Mouse (Mus musculus) forebrain, embryonic 13.5 days (tissue): ENCODE results near the gene Ap4e1. TPM values are rescaled to one million over a fixed set of nuclear protein-coding genes. Genes with fewer than 3 reads are reported as not detected.
"Not testable (repeated sequence)": the region's sequence is repeated elsewhere in the genome, so short reads cannot be mapped to it uniquely, and the experiment has no call there.

Experiments used
- ATAC-seq: fragments of 200-750 bp; cut with Nextera tagmentation; 2 replicates; pipeline ENCODE4 v1.8.0; 2017
- H3K27ac ChIP-seq: fragments of 300-500 bp; sonication (generic); 2 replicates; pipeline ENCODE4 v1.5.1; 2015; ENCODE audit warnings: inconsistent platforms, mild to moderate bottlenecking, moderate library complexity
- H3K27me3 ChIP-seq: fragments of 300-500 bp; sonication (generic); 2 replicates; pipeline ENCODE4 v1.6.1; 2015; ENCODE audit warnings: mild to moderate bottlenecking, inconsistent platforms
- H3K36me3 ChIP-seq: fragments of 300-500 bp; sonication (generic); 2 replicates; pipeline ENCODE4 v1.6.1; 2015; ENCODE audit warnings: mild to moderate bottlenecking, inconsistent platforms; ENCODE audit not compliant: poor library complexity, severe bottlenecking
- H3K4me1 ChIP-seq: fragments of 300-500 bp; sonication (generic); 2 replicates; pipeline ENCODE4 v1.6.1; 2015; ENCODE audit warnings: inconsistent platforms
- H3K4me2 ChIP-seq: fragments of 300-500 bp; sonication (generic); 2 replicates; pipeline ENCODE4 v1.6.1; 2015; ENCODE audit warnings: inconsistent platforms, mild to moderate bottlenecking, moderate library complexity
- H3K4me3 ChIP-seq: fragments of 300-500 bp; sonication (generic); 2 replicates; pipeline ENCODE4 v1.5.1; 2015; ENCODE audit warnings: mild to moderate bottlenecking, inconsistent platforms
- H3K9ac ChIP-seq: fragments of 300-500 bp; sonication (generic); 2 replicates; pipeline ENCODE4 v1.6.1; 2015; ENCODE audit warnings: mild to moderate bottlenecking, inconsistent platforms
- H3K9me3 ChIP-seq: fragments of 300-500 bp; sonication (generic); replicated peaks from 2 replicates; pipeline ENCODE4 v1.6.1; 2016; ENCODE audit warnings: inconsistent platforms
- WGBS: fragments of 180-500 bp; shearing (Covaris S2); methylation state at CpG from one replicate; pipeline ENCODE4 v1.1.7; 2015; 5-methylcytosine and 5-hydroxymethylcytosine counted together
- polyA plus RNA-seq: library from polyadenylated mRNA; unstranded; fragments of >200 nt; fragmentation: Nextera tagmentation; extraction: Ambion mirVana; gene quantifications from 2 replicates; pipeline ENCODE4 v1.2.1, GENCODE M21; 2015

The Ap4e1 gene
- polyA plus RNA-seq, 1 experiment from 2014 or later, result 10.7 TPM

- WGBS, result 43% methylated on average over 12 of the region's 12 CpGs
- Histone ChIP-seq H3K27me3 (no peaks in the 10 kb centered on the region), H3K9ac (no peak overlapping the region), H3K4me3 (no peak overlapping the region), H3K4me1 (peaks cover 15% of the 10 kb centered on the region), H3K9me3 (no peaks in the 10 kb centered on the region), H3K4me2 (0 out of 2 replicates have a peak overlapping the region, but pooled peaks have one; percentile 11), H3K27ac (no peak overlapping the region), H3K36me3 (peaks cover 5% of the 10 kb centered on the region)
- ATAC-seq, result no peak
These were observed 1.7 kb upstream of the Ap4e1 start for GRCm38 (mm10) chr2:127006634-127007370.

- H3K27me3 ChIP-seq, result no peaks in the 10 kb centered on the region
- H3K9me3 ChIP-seq, result no peaks in the 10 kb centered on the region
- H3K36me3 ChIP-seq, result peaks cover 12% of the 10 kb centered on the region
- no peak overlapping the region for H3K4me3 ChIP-seq
- H3K4me1 ChIP-seq, result peaks cover 15% of the 10 kb centered on the region
- H3K4me2 ChIP-seq, result no peak overlapping the region
- no peak overlapping the region for H3K27ac ChIP-seq
- ATAC-seq, result no peak
- H3K9ac ChIP-seq, result no peak overlapping the region
- 87% methylated on average over 5 of the region's 5 CpGs for WGBS
These were observed 1.0 kb upstream of the Ap4e1 start for GRCm38 (mm10) chr2:127007509-127007908.

- H3K9ac ChIP-seq, result no peak overlapping the region
- no peaks in the 10 kb centered on the region for H3K27me3 ChIP-seq
- no peaks in the 10 kb centered on the region for H3K9me3 ChIP-seq
- H3K4me2 ChIP-seq, result no peak overlapping the region
- 94% methylated on average over 9 of the region's 9 CpGs for whole genome bisulfite sequencing
- peaks cover 56% of the 10 kb centered on the region for H3K36me3 ChIP-seq
- no peak for ATAC-seq
- H3K4me3 ChIP-seq, result no peak overlapping the region
- H3K4me1 ChIP-seq, result no peaks in the 10 kb centered on the region
- H3K27ac ChIP-seq, result no peak overlapping the region
These were observed 26.6 kb downstream of the Ap4e1 start for GRCm38 (mm10) chr2:127035006-127035605.

GRCm38 (mm10) chr2:127037299-127037698, 28.8 kb downstream of the Ap4e1 start:
- 96% methylated on average over 4 of the region's 4 CpGs for WGBS
- Histone ChIP-seq H3K27me3 (no peaks in the 10 kb centered on the region), H3K9me3 (no peaks in the 10 kb centered on the region), H3K4me2 (no peak overlapping the region), H3K4me1 (no peaks in the 10 kb centered on the region), H3K27ac (no peak overlapping the region), H3K4me3 (no peak overlapping the region), H3K9ac (no peak overlapping the region), H3K36me3 (peaks cover 49% of the 10 kb centered on the region)
- no peak for ATAC-seq

GRCm38 (mm10) chr2:127061471-127061870, 53.0 kb downstream of the Ap4e1 start:
- ATAC-seq, result no peak
- Histone ChIP-seq H3K4me2 (no peak overlapping the region), H3K9ac (no peak overlapping the region), H3K27ac (no peak overlapping the region), H3K9me3 (no peaks in the 10 kb centered on the region), H3K4me3 (no peak overlapping the region), H3K27me3 (no peaks in the 10 kb centered on the region), H3K4me1 (no peaks in the 10 kb centered on the region), H3K36me3 (peaks cover 55% of the 10 kb centered on the region)
- WGBS, result 98% methylated on average over 9 of the region's 9 CpGs

GRCm38 (mm10) chr2:127068806-127069205, 60.3 kb downstream of the Ap4e1 start:
- H3K4me2 ChIP-seq, result no peak overlapping the region
- H3K36me3 ChIP-seq, result peaks cover 12% of the 10 kb centered on the region
- ATAC-seq, result no peak
- no peak overlapping the region for H3K4me3 ChIP-seq
- H3K9ac ChIP-seq, result no peak overlapping the region
- WGBS, result 77% methylated on average over 7 of the region's 7 CpGs
- H3K27ac ChIP-seq, result no peak overlapping the region
- no peaks in the 10 kb centered on the region for H3K9me3 ChIP-seq
- H3K4me1 ChIP-seq, result peaks cover 15% of the 10 kb centered on the region
- no peaks in the 10 kb centered on the region for H3K27me3 ChIP-seq

- Histone ChIP-seq H3K4me3 (peak overlapping the region; percentile 56), H3K9ac (peak overlapping the region; percentile 57), H3K27ac (peak overlapping the region; percentile 44), H3K9me3 (no peaks in the 10 kb centered on the region), H3K4me2 (peak overlapping the region; percentile 77), H3K27me3 (no peaks in the 10 kb centered on the region), H3K36me3 (peaks cover 12% of the 10 kb centered on the region), H3K4me1 (peaks cover 15% of the 10 kb centered on the region)
- WGBS, result 16% methylated on average over 11 of the region's 11 CpGs
- no peak for ATAC-seq
These were observed 61.4 kb downstream of the Ap4e1 start for GRCm38 (mm10) chr2:127069781-127070434.

- Histone ChIP-seq H3K27me3 (no peaks in the 10 kb centered on the region), H3K36me3 (peaks cover 12% of the 10 kb centered on the region), H3K9ac (peak within 1 kb of the TSS; percentile 76), H3K4me1 (peaks cover 15% of the 10 kb centered on the region), H3K4me2 (peak within 1 kb of the TSS; percentile 77), H3K4me3 (peak within 1 kb of the TSS; percentile 56), H3K27ac (peak within 1 kb of the TSS; percentile 44), H3K9me3 (no peaks in the 10 kb centered on the region)
- peak; percentile 100 for ATAC-seq
- WGBS, result under 1% methylated on average over 32 of the region's 32 CpGs
These were observed 61.9 kb downstream of the Ap4e1 start, which contains the start of gene Blvra for GRCm38 (mm10) chr2:127070435-127070841. Blvra (plus strand) TSS chr2:127070665.

GRCm38 (mm10) chr2:127070879-127071278, 62.4 kb downstream of the Ap4e1 start:
- Histone ChIP-seq H3K36me3 (peaks cover 12% of the 10 kb centered on the region), H3K27me3 (no peaks in the 10 kb centered on the region), H3K27ac (no peak overlapping the region), H3K4me3 (peak overlapping the region; percentile 56), H3K9ac (peak overlapping the region; percentile 76), H3K4me2 (peak overlapping the region; percentile 77), H3K4me1 (peaks cover 15% of the 10 kb centered on the region), H3K9me3 (no peaks in the 10 kb centered on the region)
- 18% methylated on average over 7 of the region's 9 CpGs for WGBS
- ATAC-seq, result no peak; the same call in 1 of the 2 replicates

GRCm38 (mm10) chr2:127074116-127074515, 65.6 kb downstream of the Ap4e1 start:
- H3K27ac ChIP-seq, result no peak overlapping the region
- no peaks in the 10 kb centered on the region for H3K36me3 ChIP-seq
- WGBS, result 98% methylated on average over 2 of the region's 2 CpGs
- peaks cover 15% of the 10 kb centered on the region for H3K4me1 ChIP-seq
- no peak overlapping the region for H3K9ac ChIP-seq
- H3K9me3 ChIP-seq, result no peaks in the 10 kb centered on the region
- no peak overlapping the region for H3K4me3 ChIP-seq
- ATAC-seq, result no peak
- H3K4me2 ChIP-seq, result no peak overlapping the region
- no peaks in the 10 kb centered on the region for H3K27me3 ChIP-seq

GRCm38 (mm10) chr2:127077611-127078010, 69.1 kb downstream of the Ap4e1 start:
- Histone ChIP-seq H3K4me1 (no peaks in the 10 kb centered on the region), H3K9me3 (no peaks in the 10 kb centered on the region), H3K9ac (no peak overlapping the region), H3K4me2 (no peak overlapping the region), H3K27ac (no peak overlapping the region), H3K27me3 (no peaks in the 10 kb centered on the region), H3K36me3 (no peaks in the 10 kb centered on the region), H3K4me3 (no peak overlapping the region)
- WGBS, result 81% methylated on average over 9 of the region's 9 CpGs
- no peak for ATAC-seq

- 69% methylated on average over 2 of the region's 2 CpGs for WGBS
- not testable (repeated sequence) for H3K4me1 ChIP-seq, H3K27ac ChIP-seq, H3K9ac ChIP-seq, H3K27me3 ChIP-seq, H3K36me3 ChIP-seq, H3K4me2 ChIP-seq, ATAC-seq, H3K9me3 ChIP-seq, H3K4me3 ChIP-seq
These were observed 70.5 kb downstream of the Ap4e1 start for GRCm38 (mm10) chr2:127079066-127079465.
